Mouse (Mus musculus) right cerebral cortex, postnatal 14 days (tissue): ENCODE measurements at regions not wholly inside any gene's neighbourhood (a gene's known extent, or its start where the extent isn't known, plus 50 kb on each side); places are given as distances from the start of the nearest gene placed in this dataset.

ENCODE experiments used
- DNase-seq: peaks from one replicate; pipeline ENCODE4 v3.0.0; 2022

GRCm38 (mm10) chr19:53476768-53477547 is 52.0 kb upstream of the Dusp5 start:
- no peak for DNase-seq

GRCm38 (mm10) chr19:53469256-53469655 is 59.7 kb upstream of the Dusp5 start:
- DNase-seq: peak; percentile 31

GRCm38 (mm10) chr19:53464681-53465080 is 64.2 kb upstream of the Dusp5 start:
- no peak for DNase-seq

GRCm38 (mm10) chr19:53464135-53464534 is 64.8 kb upstream of the Dusp5 start:
- no peak for DNase-seq

GRCm38 (mm10) chr19:53461025-53462015 is 67.6 kb upstream of the Dusp5 start:
- DNase-seq: no peak

- no peak for DNase-seq
Observed at GRCm38 (mm10) chr19:53460312-53461024, 68.4 kb upstream of the Dusp5 start.

GRCm38 (mm10) chr19:53459407-53459788 is 69.0 kb upstream of the Smndc1 start:
- DNase-seq: no peak

- no peak for DNase-seq
Observed at GRCm38 (mm10) chr19:53458770-53459406, 68.5 kb upstream of the Smndc1 start.

- DNase-seq: no peak
Observed at GRCm38 (mm10) chr19:53456681-53457080, 66.3 kb upstream of the Smndc1 start.

- DNase-seq: no peak
Observed at GRCm38 (mm10) chr19:53454571-53454970, 64.2 kb upstream of the Smndc1 start.

GRCm38 (mm10) chr19:53454059-53454458 is 63.7 kb upstream of the Smndc1 start:
- DNase-seq: no peak

GRCm38 (mm10) chr19:53453317-53453947 is 63.1 kb upstream of the Smndc1 start:
- no peak for DNase-seq

- DNase-seq: no peak
Observed at GRCm38 (mm10) chr19:53452360-53452759, 62.0 kb upstream of the Smndc1 start.

- DNase-seq: no peak
Observed at GRCm38 (mm10) chr19:53451388-53451922, 61.1 kb upstream of the Smndc1 start.

- DNase-seq: no peak
Observed at GRCm38 (mm10) chr19:53450624-53451387, 60.4 kb upstream of the Smndc1 start.

GRCm38 (mm10) chr19:53449137-53449783 is 58.9 kb upstream of the Smndc1 start:
- DNase-seq: no peak

GRCm38 (mm10) chr19:53448206-53448605 is 57.8 kb upstream of the Smndc1 start:
- no peak for DNase-seq

- DNase-seq: no peak
Observed at GRCm38 (mm10) chr19:53447754-53448153, 57.4 kb upstream of the Smndc1 start.

- no peak for DNase-seq
Observed at GRCm38 (mm10) chr19:53446216-53446615, 55.8 kb upstream of the Smndc1 start.

GRCm38 (mm10) chr19:53444646-53445045 is 54.3 kb upstream of the Smndc1 start:
- no peak for DNase-seq
